Mouse (Mus musculus) olfactory bulb, adult 2 months (tissue): ENCODE measurements around the gene Farsa. TPM values are rescaled to one million over a fixed set of nuclear protein-coding genes. Genes with fewer than 3 reads are reported as not detected.

Source experiments
- H3K27ac ChIP-seq: fragments of 200-500 bp; 2 replicates; pipeline ENCODE4 v1.5.1; 2012; ENCODE audit warnings: low read depth, low read length; ENCODE audit not compliant: insufficient read depth
- H3K4me1 ChIP-seq: fragments of 200-500 bp; 2 replicates; pipeline ENCODE4 v1.6.1; 2012; ENCODE audit warnings: low read length; ENCODE audit not compliant: control insufficient read depth, insufficient read depth
- H3K4me3 ChIP-seq: fragments of 200-500 bp; 2 replicates; pipeline ENCODE4 v1.5.1; 2012; ENCODE audit warnings: mild to moderate bottlenecking, low read depth, low read length, moderate library complexity; ENCODE audit not compliant: insufficient read depth
- CTCF ChIP-seq: fragments of 200-500 bp; IDR thresholded peaks from 2 replicates; pipeline ENCODE4 v1.5.1; 2012; ENCODE audit warnings: low read depth, mild to moderate bottlenecking, low read length, moderate library complexity; ENCODE audit not compliant: insufficient read depth
- POLR2A ChIP-seq: fragments of 200-500 bp; IDR thresholded peaks from 2 replicates; pipeline ENCODE4 v1.6.1; 2012; ENCODE audit warnings: mild to moderate bottlenecking, low read depth, low read length, moderate library complexity; ENCODE audit not compliant: insufficient read depth
- WGBS: fragments of 180-500 bp; shearing (Covaris S2); methylation state at CpG from one replicate; pipeline ENCODE4 v1.1.7; 2018; 5-methylcytosine and 5-hydroxymethylcytosine counted together
- polyA plus RNA-seq: library from polyadenylated mRNA; stranded (reverse); fragments of >200 nt; gene quantifications from 2 replicates; pipeline ENCODE4 v1.2.4, GENCODE M21; 2012; ENCODE audit warnings: low replicate concordance; ENCODE audit not compliant: missing spikeins, insufficient read depth, insufficient read length

Gene Farsa
- polyA plus RNA-seq, 1 experiment: not detected

DNA sequence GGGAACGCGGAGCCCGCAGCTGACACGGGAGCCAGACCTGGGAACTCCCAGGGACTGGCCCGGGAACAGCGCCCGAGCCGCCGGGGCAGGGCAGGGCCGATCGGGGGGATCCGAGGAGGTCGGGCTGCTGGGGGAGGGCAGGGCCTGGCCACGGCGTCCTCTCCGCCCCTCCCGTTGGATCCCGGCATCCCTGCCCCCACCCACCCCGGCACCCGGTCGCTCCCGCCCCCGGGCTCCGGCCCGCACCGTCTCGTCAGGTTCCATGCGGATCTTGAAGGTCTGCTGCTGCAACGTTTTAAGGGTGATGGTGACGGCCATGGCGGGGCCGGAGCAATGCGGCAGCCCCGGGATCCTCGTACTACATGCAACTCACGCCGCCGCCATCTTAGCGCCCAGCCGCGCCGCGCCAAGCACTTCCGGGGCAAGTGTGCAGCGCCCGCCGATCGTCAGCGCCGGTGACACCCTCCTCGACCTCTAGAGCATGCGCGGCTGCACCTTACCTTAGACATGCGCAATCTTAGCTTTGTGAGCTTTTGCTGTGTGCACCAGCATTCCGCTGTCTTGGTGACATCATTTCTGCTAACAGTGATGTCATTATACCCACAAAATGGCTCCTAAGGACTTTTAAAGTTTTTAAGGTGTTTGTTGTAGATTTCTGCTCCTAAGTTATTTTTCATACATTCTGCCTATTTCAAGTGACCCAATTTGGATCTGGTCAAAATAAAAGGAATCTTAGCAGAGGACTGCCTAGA is 16.4 kb upstream of the Farsa start, which contains the start of gene Rad23a:
Gene Rad23a (minus strand): TSS at position 418 of the 752 bp plus-strand sequence.
- Histone ChIP-seq H3K4me1 (peaks cover 4% of the 10 kb centered on the region), H3K27ac (no peak within 1 kb of the TSS), H3K4me3 (peak within 1 kb of the TSS; percentile 63)
- peak; percentile 43; the same call in 1 of the 2 replicates for TF ChIP-seq POLR2A
- no peak for TF ChIP-seq CTCF
- under 1% methylated on average over 48 of the region's 55 CpGs for WGBS

- no peak overlapping the region for H3K27ac ChIP-seq
- WGBS: 71% methylated on average over 1 of the region's 1 CpGs
- TF ChIP-seq POLR2A: no peak
- no peak for TF ChIP-seq CTCF
- no peak overlapping the region for H3K4me3 ChIP-seq
- H3K4me1 ChIP-seq: peaks cover 4% of the 10 kb centered on the region
These were observed 15.3 kb upstream of the Farsa start for GRCm38 (mm10) chr8:84841514-84841913.

DNA sequence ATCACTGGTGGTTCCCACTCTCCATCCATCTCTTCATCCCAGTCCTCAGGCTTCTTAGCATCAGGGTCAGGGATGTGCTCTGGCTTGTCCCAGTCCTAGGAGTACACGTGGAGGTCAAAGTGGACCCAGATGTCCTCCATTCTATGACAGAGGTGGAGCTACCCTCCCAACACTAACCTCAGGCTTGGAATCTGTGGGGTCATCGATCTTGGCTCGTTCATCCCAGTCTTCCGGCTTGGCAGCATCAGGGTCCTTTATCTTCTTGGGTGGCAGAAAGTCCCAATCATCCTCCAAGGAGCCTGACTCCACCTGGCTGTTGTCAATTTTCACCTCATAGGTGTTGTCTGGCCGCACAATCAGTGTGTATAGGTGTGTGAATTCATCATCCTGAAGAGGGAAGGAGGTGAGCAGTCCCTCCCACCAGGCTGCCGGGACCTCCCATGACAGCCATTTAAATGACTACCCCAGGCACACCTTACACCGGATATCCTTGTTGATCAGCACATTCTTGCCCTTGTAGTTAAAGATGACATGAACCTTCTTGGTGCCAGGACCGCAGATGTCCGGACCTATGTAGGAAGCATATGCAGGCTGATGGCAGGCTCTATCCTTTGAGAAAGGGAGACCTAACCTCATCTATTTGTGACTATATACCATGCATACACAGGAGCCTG is 12.3 kb upstream of the Farsa start:
- TF ChIP-seq POLR2A (no peak), CTCF (no peak)

GRCm38 (mm10) chr8:84845355-84846093 is 11.3 kb upstream of the Farsa start:
- TF ChIP-seq CTCF (no peak), POLR2A (no peak)
- Histone ChIP-seq H3K4me3 (peak overlapping the region; percentile 75), H3K27ac (peak overlapping the region; percentile 66), H3K4me1 (peaks cover 4% of the 10 kb centered on the region)
- WGBS: 3% methylated on average over 12 of the region's 12 CpGs

More for the DNA sequence above, 12.3 kb upstream of the Farsa start:
- no peak overlapping the region for H3K27ac ChIP-seq
- WGBS: 80% methylated on average over 9 of the region's 9 CpGs
- no peak overlapping the region for H3K4me3 ChIP-seq
- peaks cover 4% of the 10 kb centered on the region for H3K4me1 ChIP-seq

DNA sequence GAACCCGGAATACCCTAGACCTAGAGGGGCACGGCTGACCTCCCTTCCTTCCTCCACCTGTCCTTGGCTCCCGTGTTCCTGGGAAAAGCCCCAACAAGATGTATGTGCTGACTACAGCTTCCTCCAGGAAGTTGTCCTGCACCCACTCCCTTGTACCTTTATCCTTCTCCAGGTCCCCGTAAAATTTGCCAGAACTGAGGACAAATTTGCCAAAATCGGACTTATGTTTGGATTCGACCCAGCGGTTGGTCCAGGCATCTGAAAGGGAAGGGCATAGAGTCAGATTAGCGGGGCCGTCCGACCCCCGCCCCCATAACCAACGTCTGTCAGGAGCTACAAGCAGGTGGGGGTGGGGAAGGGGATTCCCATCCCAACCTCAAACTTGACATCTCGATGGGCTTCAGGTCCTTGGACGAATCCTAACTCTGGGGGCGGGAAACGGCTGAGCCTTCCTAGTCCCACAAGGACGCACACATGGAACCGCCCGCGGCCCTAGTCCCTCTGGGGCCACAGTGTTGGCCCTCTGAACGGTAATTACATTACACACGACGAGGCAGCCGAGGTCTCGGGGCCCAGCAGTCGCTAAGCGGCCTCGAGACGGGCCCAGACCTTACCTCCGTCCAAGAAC is 10.6 kb upstream of the Farsa start:
- under 1% methylated on average over 30 of the region's 30 CpGs for WGBS
- H3K27ac ChIP-seq: peak overlapping the region; percentile 66
- peaks cover 4% of the 10 kb centered on the region for H3K4me1 ChIP-seq
- TF ChIP-seq POLR2A: no peak
- no peak for TF ChIP-seq CTCF
- peak overlapping the region; percentile 75 for H3K4me3 ChIP-seq

GRCm38 (mm10) chr8:84846722-84847572 is 9.8 kb upstream of the Farsa start, which contains the start of gene Calr:
TSS of gene Calr (minus strand) at chr8:84846934.
- WGBS: under 1% methylated on average over 55 of the region's 55 CpGs
- peaks cover 4% of the 10 kb centered on the region for H3K4me1 ChIP-seq
- peak; percentile 99 for TF ChIP-seq POLR2A
- TF ChIP-seq CTCF: no peak

GRCm38 (mm10) chr8:84847684-84848435 is 8.9 kb upstream of the Farsa start:
- 46% methylated on average over 6 of the region's 6 CpGs for WGBS
- TF ChIP-seq POLR2A: no peak
- no peak for TF ChIP-seq CTCF
- peaks cover 4% of the 10 kb centered on the region for H3K4me1 ChIP-seq
- no peak overlapping the region for H3K4me3 ChIP-seq
- H3K27ac ChIP-seq: no peak overlapping the region

More at GRCm38 (mm10) chr8:84846722-84847572, 9.8 kb upstream of the Farsa start, which contains the start of gene Calr:
- Histone ChIP-seq H3K4me3 (peak within 1 kb of the TSS; percentile 75), H3K27ac (peak within 1 kb of the TSS; percentile 66)
